In the genomic region with DNA sequence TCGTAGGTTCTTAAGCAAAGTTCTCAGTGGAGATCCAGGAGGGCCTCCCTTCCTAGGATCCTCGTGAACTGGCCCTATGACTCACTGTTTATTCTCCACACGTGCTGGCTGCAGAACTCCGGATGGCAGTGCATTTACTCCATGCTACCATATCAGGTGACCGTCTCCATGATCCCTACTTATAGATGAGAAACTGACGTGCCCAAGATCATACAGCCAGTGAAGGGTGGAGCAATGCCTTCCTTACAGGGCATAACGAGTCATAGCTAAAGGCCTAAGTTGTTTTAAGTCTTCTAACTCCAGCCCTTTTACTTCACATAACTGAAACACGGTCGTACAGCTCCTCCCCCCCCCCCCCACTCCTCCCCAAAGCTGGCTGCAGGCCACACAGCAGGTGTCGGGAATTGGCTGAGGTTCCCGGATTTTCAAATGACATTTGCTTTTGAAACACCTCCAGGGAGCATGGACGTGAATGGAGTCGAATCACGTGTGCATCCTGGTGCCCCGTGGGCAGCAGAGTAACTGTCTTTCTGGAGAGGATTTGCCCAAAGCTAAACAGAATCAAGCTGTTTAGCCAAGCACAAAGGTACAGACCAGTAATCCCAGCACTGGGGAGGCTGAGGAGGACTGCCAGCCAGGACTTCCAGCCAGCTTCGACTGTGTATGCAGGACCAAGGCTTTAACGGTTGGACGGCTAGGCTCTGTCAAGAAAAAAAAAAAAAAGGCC, we compare ENCODE assay signal across 12 mouse cellular contexts. TPM values are rescaled to one million over a fixed set of nuclear protein-coding genes. Genes with fewer than 3 reads are reported as not detected.
A peak's percentile ranks its signal among the peaks of the same experiment; 100 is the strongest.
DNase-seq lines count a peak whose midpoint lies in the region; ATAC-seq and TF ChIP-seq lines count a peak whose summit lies in the region.
"Had no signal": no experiment of that assay in that cellular context is flagged by ENCODE, and none has a peak within 500 bp of the region (broad histone marks: within the 10 kb centered on the region; RNA-seq: fewer than 3 reads in every experiment).

No protein-coding gene starts in this region.

- H3K27me3 ChIP-seq in forebrain, embryonic 12.5 days: no peaks in the 10 kb centered on the region
- H3K27me3 ChIP-seq in midbrain, postnatal 0 days (ENCODE audit: insufficient read depth, low read length): no peaks in the 10 kb centered on the region
- no peaks in the 10 kb centered on the region for H3K27me3 ChIP-seq in heart, embryonic 10.5 days (ENCODE audit: insufficient read depth, poor library complexity, severe bottlenecking)

- intact Hi-C loops in gastrocnemius, postnatal 36 days (cut with DNase I): no loop called here

- WGBS in forebrain, embryonic 12.5 days: 28% methylated on average over 18 of the region's 18 CpGs
- WGBS in midbrain, postnatal 0 days: 17% methylated on average over 18 of the region's 18 CpGs
- WGBS in heart, embryonic 10.5 days: 48% methylated on average over 18 of the region's 18 CpGs

- peak; percentile 49; the same call in 1 of the 2 replicates for ATAC-seq in forebrain, embryonic 12.5 days (ENCODE audit: low FRiP score)
- no peak for ATAC-seq in midbrain, postnatal 0 days (ENCODE audit: low FRiP score)

- TF ChIP-seq CTCF in midbrain, postnatal 0 days (IDR thresholded peaks at IDR 0.05): no peak

- H3K9ac ChIP-seq in forebrain, embryonic 12.5 days: no peak overlapping the region
- no peak overlapping the region for H3K9ac ChIP-seq in midbrain, postnatal 0 days (replicated peaks; ENCODE audit: low read length, poor library complexity, severe bottlenecking)
- H3K9ac ChIP-seq: liver, embryonic 13.5 days had no signal

- no peak overlapping the region for H3K4me2 ChIP-seq in forebrain, embryonic 12.5 days
- H3K4me2 ChIP-seq in midbrain, postnatal 0 days (ENCODE audit: low read depth, low read length, poor library complexity, severe bottlenecking): no peak overlapping the region
- H3K4me2 ChIP-seq: liver, embryonic 13.5 days had no signal

- no peaks in the 10 kb centered on the region for H3K9me3 ChIP-seq in forebrain, embryonic 12.5 days
- no peaks in the 10 kb centered on the region for H3K9me3 ChIP-seq in midbrain, postnatal 0 days (ENCODE audit: low read length)
- H3K9me3 ChIP-seq in heart, embryonic 10.5 days: no peaks in the 10 kb centered on the region
- H3K9me3 ChIP-seq: liver, embryonic 13.5 days had no signal

- 0 out of 2 replicates have a peak overlapping the region, but pooled peaks have one; percentile 36 for H3K27ac ChIP-seq in forebrain, embryonic 12.5 days
- H3K27ac ChIP-seq in midbrain, postnatal 0 days (ENCODE audit: low read depth, low read length): no peak overlapping the region
- H3K27ac ChIP-seq in heart, embryonic 10.5 days: no peak overlapping the region; the same call in 1 of the 2 replicates
- H3K27ac ChIP-seq: liver, embryonic 13.5 days had no signal

- H3K4me3 ChIP-seq in forebrain, embryonic 12.5 days (replicated peaks): no peak overlapping the region
- no peak overlapping the region for H3K4me3 ChIP-seq in midbrain, postnatal 0 days (ENCODE audit: low read depth, low read length)
- H3K4me3 ChIP-seq in heart, embryonic 10.5 days: no peak overlapping the region
- H3K4me3 ChIP-seq: liver, embryonic 13.5 days had no signal

- no peaks in the 10 kb centered on the region for H3K36me3 ChIP-seq in forebrain, embryonic 12.5 days (replicated peaks)
- no peaks in the 10 kb centered on the region for H3K36me3 ChIP-seq in midbrain, postnatal 0 days (ENCODE audit: insufficient read depth, low read length)
- no peaks in the 10 kb centered on the region for H3K36me3 ChIP-seq in heart, embryonic 10.5 days
- H3K36me3 ChIP-seq: liver, embryonic 13.5 days had no signal

- H3K4me1 ChIP-seq in forebrain, embryonic 12.5 days: peaks cover 11% of the 10 kb centered on the region
- no peaks in the 10 kb centered on the region for H3K4me1 ChIP-seq in midbrain, postnatal 0 days (ENCODE audit: insufficient read depth, low read length)
- H3K4me1 ChIP-seq in heart, embryonic 10.5 days: peaks cover 45% of the 10 kb centered on the region

- DNase-seq in kidney, adult 18-20 months: peak; percentile 24
- no peak for DNase-seq in kidney, postnatal 14 days
- peak; percentile 30 for DNase-seq in R1 (ENCODE audit: low read depth, low spot score)
- DNase-seq in midbrain, postnatal 0 days (ENCODE audit: low spot score): peak; percentile 67
- DNase-seq in gastrocnemius, postnatal 36 days: no peak
- no peak for DNase-seq in urinary bladder, postnatal 36 days (ENCODE audit: low spot score in 2 of 2)
- no peak for DNase-seq in heart, embryonic 10.5 days (ENCODE audit: low spot score)
- DNase-seq: heart, postnatal 4 days; layer of hippocampus, postnatal 36 days; liver, embryonic 13.5 days; right cerebral cortex, adult 18-20 months had no signal

RNA-seq across cellular contexts. Expression of gene Dusp5, which starts 11.4 kb away (rescaled TPM):
- polyA plus RNA-seq in forebrain, embryonic 12.5 days (2016; fragmentation: Nextera tagmentation; extraction: Ambion mirVana): 2.8 and 3.0 TPM in 2 replicates
- 4.2 and 11.2 TPM in 2 replicates for total RNA-seq in midbrain, postnatal 0 days (2014; rRNA removed)
- polyA plus RNA-seq in midbrain, postnatal 0 days (2015; fragmentation: Nextera tagmentation; extraction: Ambion mirVana): 2.2 and 2.5 TPM in 2 replicates
- 1 to 10 TPM; 1.1 to 1.2 TPM for total RNA-seq in gastrocnemius, postnatal 36 days (2021)
- 11.9 and 15.9 TPM in 2 replicates for polyA plus RNA-seq in heart, embryonic 10.5 days (2016; fragmentation: Nextera tagmentation; extraction: Ambion mirVana)

Comparison
In these comparisons a context has a peak if more than half of its experiments do, and no peak if none do; other contexts are left out.
1. DNase-seq: peak in kidney, adult 18-20 months (single experiment), R1 (single experiment) and midbrain, postnatal 0 days (single experiment); none in kidney, postnatal 14 days (single experiment), gastrocnemius, postnatal 36 days (0 of 2), urinary bladder, postnatal 36 days (0 of 2) and heart, embryonic 10.5 days (single experiment).